Mouse (Mus musculus): ENCODE measurements around the gene Ipp. TPM values are rescaled to one million over a fixed set of nuclear protein-coding genes. Genes with fewer than 3 reads are reported as not detected.

Ipp gene
- 10 to 100 TPM in 1 of 2 experiments, 1 to 10 TPM in 1; 9.7 to 17.0 TPM for total RNA-seq (2021)
- polyA plus RNA-seq (2012; rRNA removed), result 0.48 and 0.51 TPM in 2 replicates
- long read RNA-seq, transcript Ipp-202 (9 exons, 2,118 nt), result major isoform, 11 of 17 reads
- long read RNA-seq, partial matches to known transcripts, result 1 of 17 reads
- long read RNA-seq, other reads (novel, unspliced or antisense), result 5 of 17 reads

DNA sequence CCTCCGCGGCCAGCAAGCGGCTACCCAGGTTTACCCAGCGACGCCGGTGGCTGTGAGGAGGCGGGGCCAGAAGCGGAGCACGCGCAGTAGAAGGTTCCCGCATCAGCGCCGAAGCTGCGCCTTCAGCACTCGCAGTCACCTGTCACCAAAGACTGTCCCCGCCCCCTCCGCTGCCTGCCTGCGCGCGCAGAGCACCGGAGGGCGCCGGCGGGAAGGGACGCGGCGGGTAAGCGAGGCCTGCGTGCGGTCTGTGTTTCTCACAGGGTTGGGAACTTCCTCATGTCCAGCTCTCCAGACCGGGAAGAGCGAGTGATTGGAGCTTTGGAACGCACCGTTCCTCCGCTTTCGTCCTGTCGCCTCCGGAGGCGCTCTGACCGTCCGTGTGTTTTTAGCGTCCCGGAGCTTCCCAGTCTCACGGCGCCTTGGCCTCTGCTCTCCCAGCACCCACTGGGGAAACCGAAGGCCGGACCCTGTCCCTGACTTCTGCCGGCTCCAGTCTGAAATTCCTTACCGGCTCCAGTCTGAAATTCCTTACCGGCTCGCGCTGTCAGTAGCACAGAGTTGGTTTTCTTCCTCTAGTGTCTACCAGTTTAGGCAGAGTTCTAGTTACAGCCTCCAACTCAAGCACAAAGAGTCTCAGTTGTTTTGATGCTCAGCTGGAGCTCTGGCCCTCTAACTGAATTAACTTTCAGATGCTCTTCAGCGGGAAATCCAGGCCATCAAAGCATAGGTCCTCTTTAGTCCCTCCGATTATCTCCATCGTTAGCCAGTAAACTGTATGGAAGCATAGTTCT lies at the start of gene Ipp:
TSS of gene Ipp (plus strand) at position 125 of the 794 bp plus-strand sequence.
- peak; percentile 97 for DNase-seq

DNA sequence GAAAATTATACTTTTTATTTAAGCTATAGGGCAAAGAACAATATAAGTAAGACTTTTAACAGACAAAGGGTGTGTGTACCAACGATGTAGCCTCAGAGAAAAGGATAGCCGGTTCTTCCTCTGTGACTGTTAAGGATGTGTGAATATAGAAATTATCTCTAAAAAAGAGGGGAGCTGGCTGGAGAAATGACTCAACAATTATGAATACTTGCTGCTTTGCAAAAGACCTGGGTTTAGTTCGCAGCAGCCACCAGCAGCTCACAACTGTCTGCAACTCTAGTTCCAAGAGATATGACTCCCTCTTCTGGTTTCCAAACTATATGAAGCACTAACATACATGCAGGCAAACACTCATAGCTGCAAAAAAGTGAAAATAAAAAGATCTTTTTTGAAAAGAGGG lies 45.4 kb upstream of the Ipp start:
- no peak for DNase-seq

DNA sequence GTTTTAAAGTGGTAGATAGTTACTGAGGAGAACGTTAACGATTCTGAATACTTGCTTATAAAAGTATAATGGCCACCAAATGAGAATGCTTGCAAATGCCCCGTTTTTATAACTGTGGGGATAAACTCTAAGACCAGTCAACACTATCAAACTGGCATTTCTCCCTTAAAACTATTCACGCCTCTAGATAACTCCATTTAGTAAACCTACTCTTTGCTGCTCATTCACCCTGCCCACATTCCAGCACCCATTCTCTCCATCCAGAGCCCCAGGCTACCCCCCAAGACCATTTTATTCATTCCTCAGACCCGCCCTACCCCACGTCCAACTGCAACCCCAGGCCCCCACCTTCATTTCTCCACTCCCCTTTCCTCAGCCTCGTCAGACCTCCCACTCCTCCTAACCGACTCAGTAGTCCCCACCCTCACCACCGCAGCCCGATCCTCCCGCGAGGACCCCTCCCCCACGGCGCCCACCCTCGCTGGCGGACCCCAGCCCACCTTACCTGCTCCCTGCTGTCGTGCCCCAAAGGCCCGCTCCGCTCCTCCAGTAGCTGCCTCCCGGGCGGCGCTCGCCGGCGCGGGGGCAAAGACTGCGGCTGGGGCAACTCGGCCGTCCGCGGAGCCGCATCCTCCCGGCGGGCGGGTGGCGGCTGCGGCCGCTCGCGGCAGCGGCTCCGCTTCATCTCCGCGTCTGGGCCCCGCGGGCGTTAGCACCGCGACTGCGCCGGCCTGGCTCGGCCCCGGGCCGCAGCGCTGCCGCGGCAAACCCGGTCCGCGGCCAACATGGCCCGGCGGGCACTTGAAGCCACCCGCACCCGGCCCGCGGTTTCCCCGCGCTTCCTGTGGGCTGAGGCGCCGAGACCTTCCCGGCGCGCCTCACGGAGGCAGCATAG lies 43.9 kb upstream of the Ipp start:
- no peak for DNase-seq

DNA sequence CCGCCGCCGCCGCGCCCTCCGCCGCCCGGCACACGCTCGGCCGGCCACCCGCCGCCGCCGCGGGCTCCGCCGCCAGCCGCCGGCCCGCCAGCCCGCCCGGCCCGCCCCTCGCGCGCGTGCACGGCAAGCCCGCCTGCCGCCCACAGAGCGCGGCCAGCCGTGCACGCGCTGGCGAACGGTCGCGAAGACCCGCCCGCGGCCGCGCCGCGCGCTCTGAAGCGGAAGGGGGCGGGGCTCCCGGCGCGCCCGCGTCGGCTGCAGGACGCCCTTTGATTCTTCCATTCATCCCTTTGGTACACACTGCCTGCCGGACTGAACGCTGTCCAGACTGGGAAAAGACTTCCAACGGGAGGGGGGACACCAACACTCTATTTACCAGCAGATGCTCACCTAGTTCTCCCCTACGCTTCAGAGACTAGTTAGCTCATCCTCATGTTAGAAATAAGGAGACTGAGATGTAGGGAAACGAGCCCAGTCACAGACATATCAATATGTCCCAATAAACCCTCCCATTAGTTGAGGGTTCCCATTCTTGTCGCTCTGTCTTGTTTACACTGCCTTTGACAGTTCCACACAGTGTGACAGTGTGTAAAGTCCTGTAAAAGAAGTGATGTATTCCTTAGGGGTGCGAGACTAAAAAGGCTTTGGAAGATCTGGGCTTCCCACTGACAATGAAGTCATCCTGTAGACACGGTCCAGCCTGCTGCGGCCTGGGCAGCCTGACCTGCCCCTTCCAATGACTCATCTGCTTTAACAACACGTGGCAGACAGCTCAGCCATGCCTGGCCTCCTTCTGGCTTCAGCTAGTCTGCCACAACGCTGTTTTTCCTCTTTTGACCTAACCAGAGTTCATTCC lies 43.0 kb upstream of the Ipp start, which contains the start of gene Mast2:
TSS of gene Mast2 (minus strand) at position 58 of the 856 bp plus-strand sequence.
- DNase-seq, result peak; percentile 92

DNA sequence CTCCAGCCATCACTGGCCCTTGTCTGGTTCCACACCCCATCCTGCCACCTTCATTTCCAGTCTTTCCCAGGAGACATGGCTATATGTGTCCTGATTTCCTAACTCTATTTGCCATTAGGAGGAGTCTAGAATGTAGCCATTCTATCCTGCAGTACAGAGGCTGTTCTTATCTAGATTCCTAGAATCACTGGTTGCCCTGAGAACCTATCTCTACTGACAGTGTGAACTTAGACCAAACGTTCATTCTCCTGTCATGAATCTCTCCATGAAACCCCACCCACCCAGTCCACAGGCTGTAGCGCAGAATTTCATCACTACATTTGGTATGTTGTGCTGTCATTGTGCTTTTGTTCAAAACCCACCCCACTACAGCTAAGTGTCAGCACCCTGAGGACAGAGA lies 26.0 kb upstream of the Ipp start:
- DNase-seq, result no peak

DNA sequence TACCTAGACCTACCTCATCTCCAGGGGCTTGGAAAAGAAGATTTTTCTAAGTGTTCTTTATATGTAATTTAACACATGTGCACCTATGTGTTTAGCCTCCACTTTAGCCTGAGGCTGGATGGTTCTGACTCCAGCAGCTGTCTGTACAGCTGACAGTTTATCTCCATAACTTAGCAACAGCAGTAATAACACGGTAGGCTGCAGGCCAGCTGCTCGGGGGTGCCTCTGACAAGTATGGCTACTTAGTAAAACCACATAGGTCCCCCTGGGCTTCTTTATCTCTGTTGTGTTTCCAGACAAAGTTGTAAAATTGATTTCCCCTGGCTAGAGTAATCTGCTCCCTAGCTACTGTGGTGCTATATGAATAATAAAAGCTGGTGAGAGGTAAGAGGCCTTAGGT lies 23.9 kb upstream of the Ipp start:
- DNase-seq, result no peak

DNA sequence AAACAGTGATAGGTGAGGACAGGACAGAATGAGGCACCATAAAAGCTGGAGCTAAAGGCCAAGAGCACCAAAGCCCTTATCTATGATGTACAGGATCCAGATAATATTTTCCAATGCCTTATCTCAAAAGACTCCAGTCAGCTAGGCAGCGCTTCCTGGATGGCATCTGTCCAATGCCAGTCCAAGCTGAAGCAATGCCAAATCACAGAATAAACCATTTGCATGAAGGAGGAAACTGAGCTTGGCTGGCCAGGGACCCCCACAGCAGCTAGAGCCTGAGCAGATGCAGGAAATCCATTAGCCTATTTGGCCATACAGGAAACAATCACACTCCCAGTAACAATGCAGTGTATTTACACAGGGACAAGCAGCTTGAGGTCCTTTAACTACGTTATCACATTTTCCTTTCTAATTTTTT lies 16.2 kb upstream of the Ipp start:
- peak; percentile 76 for DNase-seq

DNA sequence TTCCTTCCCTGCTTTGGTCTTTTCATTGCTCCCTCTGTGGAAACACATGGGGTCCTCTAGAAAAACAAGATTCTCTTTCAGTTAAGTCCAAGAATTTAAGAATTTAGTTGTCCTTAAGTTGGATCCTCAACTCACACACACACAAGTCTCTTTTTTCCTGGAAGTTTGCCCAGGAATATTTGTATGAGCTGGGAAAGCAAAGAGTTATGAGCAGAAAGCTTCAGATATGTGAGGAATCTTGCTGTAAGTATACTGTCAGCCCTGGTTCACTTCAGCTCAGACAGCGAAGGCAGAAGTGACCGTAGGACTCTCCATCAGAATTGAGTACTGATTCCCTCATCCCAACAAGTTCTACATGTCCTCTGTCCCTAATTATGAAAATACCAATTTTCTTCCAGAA lies 15.5 kb upstream of the Ipp start:
- no peak for DNase-seq

DNA sequence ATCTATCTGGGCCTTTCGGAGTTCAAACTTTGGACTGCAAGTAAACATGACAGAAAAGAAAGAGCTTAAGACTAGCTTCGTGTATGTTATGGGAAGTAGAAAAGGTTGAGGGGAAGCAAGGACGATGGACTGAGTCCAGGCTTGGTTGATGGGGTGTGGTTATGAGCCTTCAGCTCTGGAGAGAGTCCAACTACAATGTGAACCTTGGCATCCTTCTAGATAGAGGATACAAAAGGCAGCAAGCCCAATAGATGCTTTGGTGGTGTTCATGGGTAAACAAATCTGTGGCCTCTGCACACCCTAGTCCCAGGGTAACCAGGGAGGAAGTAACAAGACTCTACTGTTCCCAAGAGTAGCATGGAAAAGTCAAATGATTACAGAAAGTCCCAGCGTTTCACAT lies 14.9 kb upstream of the Ipp start:
- DNase-seq, result no peak

DNA sequence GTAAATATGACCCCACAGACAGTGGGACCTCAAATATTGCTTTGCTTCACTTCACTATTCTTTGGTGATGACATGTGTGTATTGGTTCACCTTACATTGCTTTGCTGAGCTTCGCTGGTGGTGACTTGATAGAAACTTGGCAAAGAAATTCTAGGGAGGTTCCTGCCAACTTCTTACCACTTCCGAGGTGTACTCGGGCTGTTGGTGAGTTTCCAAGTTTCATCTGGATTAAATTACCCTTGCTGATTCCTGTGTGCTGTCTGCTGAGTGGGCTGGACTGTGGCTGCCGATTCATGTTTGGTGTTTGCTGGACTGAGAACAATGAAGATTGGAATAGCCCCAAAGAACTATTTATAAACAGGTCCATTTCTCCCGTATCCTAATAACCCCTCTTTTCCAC lies 13.7 kb upstream of the Ipp start:
- DNase-seq, result no peak

DNA sequence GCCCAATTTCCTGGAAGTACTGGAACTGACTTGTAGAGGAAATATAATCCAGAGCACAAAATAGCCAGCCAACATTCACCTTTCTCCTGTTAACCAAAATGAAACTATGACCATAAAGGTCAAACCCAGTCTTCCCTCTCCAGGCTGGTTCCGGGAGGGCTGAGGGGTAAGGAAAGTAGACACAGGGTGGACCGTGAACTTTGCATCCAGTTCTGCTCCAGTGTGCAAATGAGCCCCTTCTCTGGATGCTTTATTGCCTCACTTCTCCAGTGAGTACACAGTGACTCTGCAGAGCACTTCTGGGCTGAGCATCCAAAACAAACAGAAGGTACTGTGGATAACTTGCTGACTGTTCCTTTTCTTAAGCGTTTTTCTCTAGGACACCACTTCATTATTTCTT lies 7.4 kb upstream of the Ipp start:
- no peak for DNase-seq

DNA sequence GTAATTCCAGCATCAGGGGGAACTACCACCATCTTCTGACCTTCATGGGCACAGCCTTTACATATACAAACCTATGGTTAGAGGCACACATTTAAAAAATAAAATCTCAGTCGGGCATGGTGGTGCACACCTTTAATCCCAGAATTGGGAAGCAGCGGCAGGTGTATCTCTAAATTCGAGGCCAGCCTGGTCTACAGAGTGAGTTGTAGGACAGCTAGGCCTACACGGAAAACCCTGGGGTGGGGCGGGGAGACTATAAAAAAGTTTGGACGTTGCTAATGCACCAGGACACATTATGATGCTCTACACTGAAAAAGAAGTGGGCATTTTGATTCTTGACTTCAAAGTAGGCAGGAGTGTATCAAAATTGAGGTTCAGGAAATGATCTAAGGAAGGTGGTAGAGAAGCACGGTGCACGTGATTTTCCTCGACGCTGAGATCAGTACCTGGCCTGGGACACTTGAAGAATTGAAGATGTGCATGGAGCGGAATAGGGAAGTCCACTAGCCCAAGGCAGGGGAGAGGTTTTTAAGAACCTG lies 394 bp upstream of the Ipp start:
- no peak for DNase-seq

DNA sequence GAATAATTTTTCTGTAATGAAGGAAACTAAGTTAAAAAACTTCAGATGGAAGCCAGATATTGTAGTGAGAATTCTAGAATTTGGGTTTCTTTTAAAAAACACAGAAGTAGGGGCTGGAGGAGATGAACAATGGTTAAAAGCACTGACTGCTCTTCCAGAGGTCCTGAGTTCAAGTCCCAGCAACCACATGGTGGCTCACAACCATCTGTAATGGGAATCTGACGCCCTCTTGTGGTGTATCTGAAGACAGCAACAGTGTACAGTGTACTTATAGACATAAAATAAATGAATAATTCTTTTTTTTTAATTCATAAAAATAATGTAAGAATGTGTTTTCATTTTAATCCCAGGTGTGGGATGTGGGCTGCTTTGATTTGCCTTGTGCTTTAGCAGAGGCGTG lies 23.8 kb downstream of the Ipp start:
- no peak for DNase-seq

DNA sequence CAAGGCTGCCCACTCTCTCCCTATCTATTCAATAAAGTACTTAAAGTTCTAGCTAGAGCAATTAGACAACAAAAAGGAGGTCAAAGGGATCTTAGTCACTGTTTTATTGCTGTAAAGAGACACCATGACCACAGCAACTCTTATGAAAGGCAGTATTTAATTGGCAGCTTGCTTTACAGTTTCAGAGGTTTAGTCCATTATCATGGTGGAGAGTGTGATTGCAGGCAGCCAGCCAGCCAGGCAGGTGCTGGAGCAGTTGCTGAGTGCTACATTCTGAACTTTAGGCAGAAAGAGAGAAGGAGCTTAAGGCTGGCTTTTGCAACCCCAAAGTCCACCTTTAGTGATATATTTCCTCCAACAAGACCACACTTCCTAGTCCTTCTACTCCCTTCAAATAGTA lies 29.0 kb downstream of the Ipp start:
- no peak for DNase-seq

DNA sequence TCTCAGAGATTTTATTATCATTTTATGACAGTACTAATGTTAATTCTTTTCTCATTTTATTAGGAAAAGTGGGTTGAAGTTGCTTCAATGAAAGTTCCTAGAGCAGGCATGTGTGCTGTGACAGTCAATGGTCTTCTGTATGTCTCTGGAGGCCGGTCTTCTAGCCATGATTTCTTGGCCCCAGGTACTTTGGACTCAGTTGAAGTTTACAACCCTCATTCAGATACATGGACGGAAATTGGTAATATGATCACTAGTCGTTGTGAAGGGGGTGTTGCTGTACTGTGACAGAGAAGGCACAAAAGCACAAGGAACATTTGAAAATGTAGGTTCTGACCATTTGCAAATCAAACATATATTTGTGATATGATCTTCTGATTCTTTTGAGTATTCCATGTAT lies 30.4 kb downstream of the Ipp start:
- DNase-seq, result no peak

DNA sequence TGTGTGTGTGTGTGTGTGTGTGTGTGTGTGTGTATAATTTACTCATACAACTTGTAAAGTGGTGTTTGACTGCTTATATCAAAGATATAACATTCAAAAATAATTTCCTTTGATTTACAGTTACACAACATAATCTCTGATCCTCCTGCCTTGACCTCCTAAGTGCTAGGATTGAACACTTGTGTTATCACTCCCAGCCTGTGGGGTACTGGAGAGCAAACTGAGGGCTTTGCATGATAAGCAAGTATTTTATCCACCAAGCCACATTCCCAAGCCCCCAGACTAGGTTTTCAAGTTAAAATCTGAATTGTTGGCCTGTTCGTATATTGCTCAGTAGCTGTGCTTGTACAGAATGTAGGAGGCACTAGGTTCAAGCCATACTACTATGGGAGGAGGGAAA lies 43.1 kb downstream of the Ipp start:
- no peak for DNase-seq

DNA sequence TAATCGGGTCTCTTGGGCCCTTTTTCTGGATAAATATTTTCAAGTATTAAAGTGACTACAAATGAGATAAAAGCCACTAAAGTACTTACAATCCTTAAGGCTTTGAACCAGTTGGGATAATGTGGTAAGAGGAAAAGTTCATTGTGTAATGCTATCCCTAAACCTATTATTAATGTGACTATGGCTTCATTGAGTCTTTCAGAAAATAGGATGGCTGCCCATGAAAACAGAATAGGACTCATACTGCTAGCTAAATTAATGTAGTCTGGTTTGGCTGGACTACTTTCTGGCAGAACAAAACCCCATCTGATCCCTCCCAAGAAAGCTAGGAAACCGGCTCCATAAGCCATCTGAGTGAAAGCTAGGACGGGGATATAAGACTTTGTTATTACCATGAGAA lies 45.7 kb downstream of the Ipp start:
- no peak for DNase-seq

DNA sequence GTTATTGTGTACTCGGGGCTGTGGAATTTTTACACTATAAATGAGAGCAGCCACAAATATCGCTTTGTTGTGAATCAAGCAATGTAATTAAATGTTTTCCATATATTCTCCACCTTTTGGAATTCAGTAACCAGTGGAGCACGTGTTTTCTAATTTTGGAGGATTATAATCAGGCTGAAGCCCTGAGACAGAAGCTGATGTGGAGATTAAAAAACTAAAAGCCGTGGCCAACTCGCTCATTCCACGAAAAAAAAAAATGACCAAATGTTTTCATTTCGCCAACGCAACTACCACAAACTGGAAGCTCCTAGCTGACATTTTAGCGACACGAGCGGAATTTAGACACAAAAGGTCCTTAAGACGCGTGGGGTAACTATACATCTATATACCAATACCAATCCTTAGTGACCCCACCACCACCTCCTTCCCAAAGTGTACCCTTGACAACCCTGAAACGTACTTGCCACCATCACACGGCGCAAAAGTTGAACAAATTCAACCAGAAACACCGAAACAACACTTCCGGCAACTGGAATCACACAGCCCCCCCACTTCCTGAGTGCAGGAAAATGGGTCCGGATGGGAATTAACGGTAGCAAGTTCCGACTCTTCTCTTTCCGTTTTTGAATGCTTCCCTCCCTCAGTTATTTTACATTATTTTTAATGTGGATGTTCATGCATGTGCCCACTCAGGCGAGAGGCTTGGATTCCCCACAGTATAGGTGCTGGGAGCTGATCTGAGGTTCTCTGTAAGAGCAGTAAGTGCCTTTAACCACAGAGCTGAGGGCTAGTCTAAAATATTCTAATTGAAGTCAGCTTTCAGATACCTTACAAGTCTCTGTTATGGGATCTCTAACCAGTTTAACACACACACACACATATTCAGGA lies 48.3 kb downstream of the Ipp start, which contains the start of gene Tmem69:
TSS of gene Tmem69 (minus strand) at position 524 of the 888 bp plus-strand sequence.
- peak; percentile 87 for DNase-seq

DNA sequence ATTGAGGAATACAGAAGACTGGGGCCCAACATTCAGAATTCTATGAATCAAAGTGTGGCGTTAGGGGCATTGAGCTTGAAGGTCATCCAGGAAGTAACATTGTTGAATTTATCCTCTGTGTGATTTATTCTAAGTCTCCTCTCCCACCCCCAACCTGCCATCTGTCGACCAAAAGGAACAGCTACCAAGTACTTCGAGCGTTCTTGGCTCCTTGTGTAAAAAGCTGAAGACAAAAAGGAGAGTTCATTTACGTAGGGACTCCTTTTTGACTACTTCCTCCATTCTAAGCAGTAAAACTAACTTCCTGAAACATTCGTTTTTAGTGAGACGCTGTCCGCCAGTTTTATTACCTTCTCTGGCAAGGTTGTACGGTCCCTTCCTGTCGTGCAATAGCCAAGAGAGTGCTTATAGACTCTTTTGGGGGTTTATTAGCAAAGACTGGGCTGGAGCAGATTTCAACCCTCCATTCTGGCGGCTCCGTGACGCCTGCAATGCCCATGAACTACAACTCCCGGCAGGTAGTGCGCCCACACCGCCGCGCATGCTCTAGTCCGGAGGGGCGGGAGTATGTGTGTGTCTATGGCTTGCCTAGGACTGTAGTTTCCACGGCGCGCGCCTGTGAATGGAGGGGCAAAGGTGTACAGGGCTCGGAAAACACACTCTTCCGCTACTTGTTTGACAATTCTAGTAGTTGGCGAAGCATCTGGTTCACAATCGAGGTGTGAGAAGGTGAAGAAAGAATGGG lies 49.4 kb downstream of the Ipp start:
- peak; percentile 95 for DNase-seq

Data from adrenal gland, adult 2 months (tissue).